Mouse (Mus musculus): ENCODE results near the gene St6galnac3. TPM values are rescaled to one million over a fixed set of nuclear protein-coding genes. Genes with fewer than 3 reads are reported as not detected.

Gene St6galnac3
- total and polyA plus RNA-seq, 3 experiments = 0.08 to 1.1 (median 0.38) TPM

DNA sequence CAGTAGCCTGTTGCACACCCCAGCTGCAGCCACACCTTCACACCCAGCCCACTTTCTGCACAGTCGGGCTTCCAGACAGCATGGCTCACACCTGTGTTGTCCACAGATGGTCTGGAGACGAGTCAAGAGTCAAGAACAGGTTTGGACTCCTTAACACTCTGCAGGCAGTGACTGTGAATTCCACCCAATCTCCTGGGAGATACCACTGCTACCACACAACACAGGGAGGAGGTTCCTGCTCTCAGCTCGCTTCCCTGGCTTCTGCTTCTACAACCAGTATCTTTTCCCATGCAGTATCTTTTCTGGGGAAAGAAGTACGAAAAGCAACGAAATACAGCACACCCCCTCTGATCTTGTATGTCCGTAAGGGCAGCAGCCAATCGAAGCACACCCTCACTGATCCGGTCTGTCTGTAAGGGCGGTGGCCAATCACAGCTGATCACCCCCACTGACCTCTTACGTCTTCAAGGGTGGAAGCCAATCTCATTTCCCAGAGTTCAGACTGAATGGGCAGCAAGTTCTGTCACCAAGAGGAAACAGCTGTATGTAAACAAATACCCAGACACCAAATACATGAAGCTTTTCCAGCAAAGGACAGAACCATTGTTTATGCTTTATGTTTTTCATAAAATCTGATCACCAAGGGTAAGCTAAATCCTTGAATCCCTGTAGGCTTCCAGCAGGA lies 92.8 kb downstream of the St6galnac3 start:
- no peaks in the 10 kb centered on the region for H3K79me2 ChIP-seq (replicated peaks; ENCODE audit: control insufficient read depth, extremely low read depth, insufficient read depth, poor library complexity, severe bottlenecking)
- in situ Hi-C loops (cut with MboI; ENCODE audit: low pct_ligation_motif_present, low pct_unique_long_range_greater_than_20kb, low sequenced_read_pairs) (no loop called here), dilution Hi-C loops (cut with MboI; ENCODE audit: extremely low pct_ligation_motif_present, extremely low pct_unique_long_range_greater_than_20kb, low sequenced_read_pairs) (no loop called here)
- H3K9ac ChIP-seq (ENCODE audit: insufficient read depth, low read depth) = no peak overlapping the region
- H3K4me3 ChIP-seq (replicated peaks in 1 of 3; ENCODE audit: low read depth in 2 of 3, low read length in 2 of 3, poor library complexity in 1 of 3) = no peak overlapping the region
- H3K4me2 ChIP-seq (ENCODE audit: insufficient read depth, low read depth, poor library complexity, severe bottlenecking) = no peak overlapping the region
- no peak for DNase-seq (ENCODE audit: extremely low read depth)
- H3K27ac ChIP-seq (ENCODE audit: insufficient read depth, low read depth) = no peak overlapping the region
- no peaks in the 10 kb centered on the region for H3K36me3 ChIP-seq (replicated peaks in 1 of 2; ENCODE audit: control insufficient read depth in 1 of 2, insufficient read depth in 1 of 2, low read length in 1 of 2)
- TF ChIP-seq TCF12 (IDR thresholded peaks at IDR 0.05; ENCODE audit: low read depth, low read length) (no peak), PAX5 (IDR thresholded peaks at IDR 0.05; ENCODE audit: low read length) (no peak), IRF4 (IDR thresholded peaks at IDR 0.05; ENCODE audit: low read depth, low read length) (no peak), NRF1 (IDR thresholded peaks at IDR 0.05; ENCODE audit: low read depth, low read length) (no peak), CHD1 (IDR thresholded peaks at IDR 0.05; ENCODE audit: low read depth, low read length) (peak; percentile 68; the same call in 1 of the 2 replicates)
- H3K9me3 ChIP-seq (replicated peaks; ENCODE audit: low read length) = no peaks in the 10 kb centered on the region
- no peaks in the 10 kb centered on the region for H3K27me3 ChIP-seq (replicated peaks)
- H3K4me1 ChIP-seq (ENCODE audit: control insufficient read depth in 1 of 2, insufficient read depth in 2 of 2) = peaks cover 0 to 8% of the 10 kb centered on the region in 2 experiments; a peak in 1 of 4 replicates

DNA sequence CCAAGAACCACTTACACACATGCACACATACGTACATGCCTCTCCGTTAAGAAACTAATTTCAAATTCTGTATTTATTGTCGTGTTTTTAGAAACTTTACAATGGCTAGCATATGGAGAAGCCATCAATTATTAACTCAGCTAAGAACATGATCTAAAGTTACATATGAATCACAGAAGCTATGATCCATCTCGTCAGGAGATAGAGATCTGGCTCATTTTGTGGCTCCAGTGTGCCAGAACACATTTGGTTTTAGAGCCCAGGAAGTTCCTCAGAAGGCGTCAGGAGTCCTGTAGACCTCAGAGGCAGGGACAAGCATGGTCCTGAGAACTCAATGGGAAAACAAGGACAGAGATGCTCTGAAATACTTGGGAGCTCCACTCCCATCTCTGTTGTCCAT lies 98.7 kb downstream of the St6galnac3 start:
- dilution Hi-C loops (cut with MboI; ENCODE audit: extremely low pct_ligation_motif_present, extremely low pct_unique_long_range_greater_than_20kb, low sequenced_read_pairs) (no loop called here), in situ Hi-C loops (cut with MboI; ENCODE audit: low pct_ligation_motif_present, low pct_unique_long_range_greater_than_20kb, low sequenced_read_pairs) (no loop called here)
- no peaks in the 10 kb centered on the region for H3K36me3 ChIP-seq (replicated peaks in 1 of 2; ENCODE audit: control insufficient read depth in 1 of 2, insufficient read depth in 1 of 2, low read length in 1 of 2)
- H3K27me3 ChIP-seq (replicated peaks) = no peaks in the 10 kb centered on the region
- H3K79me2 ChIP-seq (replicated peaks; ENCODE audit: control insufficient read depth, extremely low read depth, insufficient read depth, poor library complexity, severe bottlenecking) = no peaks in the 10 kb centered on the region
- no peak for DNase-seq (ENCODE audit: extremely low read depth)
- no peak overlapping the region for H3K4me3 ChIP-seq (replicated peaks in 1 of 3; ENCODE audit: low read depth in 2 of 3, low read length in 2 of 3, poor library complexity in 1 of 3)
- H3K27ac ChIP-seq (ENCODE audit: insufficient read depth, low read depth) = no peak overlapping the region
- H3K4me2 ChIP-seq (ENCODE audit: insufficient read depth, low read depth, poor library complexity, severe bottlenecking) = no peak overlapping the region
- no peak overlapping the region for H3K9ac ChIP-seq (ENCODE audit: insufficient read depth, low read depth)
- H3K4me1 ChIP-seq (ENCODE audit: control insufficient read depth in 1 of 2, insufficient read depth in 2 of 2) = no peaks in the 10 kb centered on the region
- H3K9me3 ChIP-seq (replicated peaks; ENCODE audit: low read length) = peaks cover 3% of the 10 kb centered on the region
- TF ChIP-seq EP300 (IDR thresholded peaks at IDR 0.05; ENCODE audit: low read length) = no peak
- TF ChIP-seq HCFC1 (IDR thresholded peaks at IDR 0.05; ENCODE audit: low read depth, low read length) = no peak
- no peak for TF ChIP-seq CHD2 (IDR thresholded peaks at IDR 0.05; ENCODE audit: low read length)
- no peak for TF ChIP-seq CHD1 (IDR thresholded peaks at IDR 0.05; ENCODE audit: low read depth, low read length)
- TF ChIP-seq TBP (conservative IDR thresholded peaks at IDR 0.05; ENCODE audit: low read depth, low read length) = no peak
- TF ChIP-seq USF1 (IDR thresholded peaks at IDR 0.05; ENCODE audit: low read depth, low read length) = no peak
- no peak for TF ChIP-seq SIN3A (IDR thresholded peaks at IDR 0.05; ENCODE audit: low read length)
- no peak for TF ChIP-seq RAD21 (IDR thresholded peaks at IDR 0.05; ENCODE audit: low read depth, low read length)
- TF ChIP-seq POLR2AphosphoS2 (IDR thresholded peaks at IDR 0.05; ENCODE audit: low read depth, low read length) = no peak
- no peak for TF ChIP-seq UBTF (IDR thresholded peaks at IDR 0.05; ENCODE audit: low read depth, low read length)
- TF ChIP-seq NELFE (IDR thresholded peaks at IDR 0.05; ENCODE audit: low read depth, low read length) = no peak
- no peak for TF ChIP-seq MEF2A (IDR thresholded peaks at IDR 0.05; ENCODE audit: borderline replicate concordance, low read depth, low read length)
- TF ChIP-seq KAT2A (IDR thresholded peaks at IDR 0.05; ENCODE audit: insufficient replicate concordance, low read length) = no peak
- TF ChIP-seq NRF1 (IDR thresholded peaks at IDR 0.05; ENCODE audit: low read depth, low read length) = no peak
- TF ChIP-seq JUN (IDR thresholded peaks at IDR 0.05; ENCODE audit: insufficient read depth, low read depth, low read length) = no peak
- no peak for TF ChIP-seq TCF12 (IDR thresholded peaks at IDR 0.05; ENCODE audit: low read depth, low read length)
- no peak for TF ChIP-seq ETS1 (conservative IDR thresholded peaks at IDR 0.05; ENCODE audit: low read depth, low read length)

All from CH12.LX (cell line).